Mouse (Mus musculus): ENCODE measurements around the gene Dph2.

DNA sequence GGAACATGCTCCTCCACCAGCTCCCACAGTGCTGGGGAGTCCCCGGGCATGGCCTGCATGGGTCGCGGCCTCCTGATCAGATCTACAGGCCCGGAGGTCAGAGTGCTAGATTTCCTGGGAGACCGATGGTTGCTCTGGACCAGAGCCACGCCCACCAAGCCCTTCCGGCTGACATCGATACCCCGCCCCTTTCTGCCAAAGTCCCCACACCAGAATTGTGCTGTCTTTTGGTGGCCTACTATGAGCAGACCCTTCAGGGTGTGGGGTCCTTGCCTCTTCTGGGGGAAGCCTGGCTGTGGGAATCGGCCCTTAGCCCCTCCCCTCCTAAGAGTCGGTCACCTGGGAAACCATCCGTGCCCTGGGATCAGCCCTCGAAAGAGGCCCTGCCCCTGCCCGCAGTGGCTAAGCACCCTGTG is 19.4 kb downstream of the Dph2 start, which contains the start of gene Ccdc24:
- TF ChIP-seq CTCF (IDR thresholded peaks at IDR 0.05; ENCODE audit: low read depth) = no peak
- TF ChIP-seq EP300 (IDR thresholded peaks at IDR 0.05; ENCODE audit: low read depth) = no peak
